Mouse (Mus musculus): ENCODE measurements at regions not wholly inside any gene's neighbourhood (a gene's known extent, or its start where the extent isn't known, plus 50 kb on each side); places are given as distances from the start of the nearest gene placed in this dataset.
"Not testable (repeated sequence)": the region's sequence is repeated elsewhere in the genome, so short reads cannot be mapped to it uniquely, and the experiment has no call there.

DNA sequence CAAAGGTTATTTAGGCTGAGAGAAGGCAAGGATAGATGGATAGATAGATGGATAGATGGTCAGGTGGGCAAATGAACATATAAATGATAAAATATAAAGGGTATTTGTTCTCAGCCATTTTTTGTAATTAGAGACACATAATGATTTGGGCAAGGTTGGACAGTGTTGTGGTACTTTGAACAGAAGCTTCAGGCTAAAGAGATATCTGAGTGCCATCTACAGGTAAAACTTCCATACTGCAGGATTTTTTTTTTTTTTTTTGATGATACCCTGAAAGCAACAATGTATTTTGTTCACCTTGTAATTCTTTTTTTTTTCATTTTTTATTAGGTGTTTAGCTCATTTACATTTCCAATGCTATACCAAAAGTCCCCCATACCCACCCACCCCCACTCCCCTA, 110.1 kb upstream of the Trabd2b start:
- ChIA-PET CTCF (interaction anchor here in 3 of 4 experiments (0.6 to 1.1 kb wide), 3 partner anchors 12 to 848 kb away, joined by 3 to 4 read pairs (median 3); no protein-coding TSS in a partner anchor), POLR2A (no interaction called here)

DNA sequence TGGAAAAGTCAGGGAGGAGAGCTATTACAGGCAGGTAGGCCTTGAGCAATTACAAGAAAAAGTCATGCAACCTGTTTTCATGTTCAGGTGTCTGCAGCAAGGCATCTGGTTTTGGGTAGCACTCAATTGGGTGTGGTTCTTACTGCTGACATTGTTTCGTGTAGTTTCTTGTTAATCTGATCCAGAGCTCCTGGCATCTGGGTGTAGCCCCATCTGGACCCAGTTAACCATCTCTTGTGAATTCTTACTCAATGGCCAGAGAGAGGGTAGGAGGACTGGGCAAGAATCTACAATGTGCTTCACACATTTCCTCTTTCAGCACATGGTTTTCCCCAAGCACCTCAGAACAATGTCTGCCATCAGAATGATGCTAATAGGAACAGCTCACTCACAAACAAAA, 108.0 kb upstream of the Trabd2b start:
- POLR2A ChIA-PET = not testable (repeated sequence)
- CTCF ChIA-PET = interaction anchor here in 1 of 4 experiments (1.3 to 1.6 kb wide), 2 partner anchors 10 to 850 kb away, joined by 4 read pairs; no protein-coding TSS in a partner anchor

DNA sequence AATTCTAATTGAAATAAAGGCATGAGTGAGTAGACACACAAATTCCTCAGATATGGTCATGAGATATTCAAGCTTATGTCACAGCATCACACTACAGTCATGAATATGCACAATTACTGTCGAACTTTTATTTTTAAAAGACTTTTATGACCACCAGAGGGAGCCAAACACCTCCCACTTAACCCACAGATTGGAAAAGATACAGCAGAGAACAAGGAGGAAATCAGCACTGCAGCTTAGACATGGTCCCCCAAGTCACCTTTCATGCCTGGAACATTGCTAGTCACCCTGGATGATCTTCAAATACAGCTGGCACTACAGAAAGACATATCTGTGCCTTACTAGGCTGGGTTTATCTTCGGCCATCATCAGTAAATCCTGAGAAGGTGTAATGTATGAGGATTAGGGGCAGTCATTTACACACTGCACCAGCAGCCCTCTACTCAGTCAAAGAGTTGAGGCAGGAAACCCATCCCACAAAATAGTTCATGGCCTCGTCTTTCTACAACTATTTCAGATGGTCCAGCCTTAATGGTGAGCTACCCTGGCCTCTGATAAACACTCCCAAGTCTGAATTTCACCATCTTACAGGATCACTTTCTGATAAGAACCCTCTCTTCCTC, 106.0 kb upstream of the Trabd2b start:
- POLR2A ChIA-PET = no interaction called here
- CTCF ChIA-PET = interaction anchor here in 3 of 4 experiments (0.6 to 1.4 kb wide), 3 partner anchors 10 to 1461 kb away, joined by 3 to 4 read pairs (median 4); no protein-coding TSS in a partner anchor

DNA sequence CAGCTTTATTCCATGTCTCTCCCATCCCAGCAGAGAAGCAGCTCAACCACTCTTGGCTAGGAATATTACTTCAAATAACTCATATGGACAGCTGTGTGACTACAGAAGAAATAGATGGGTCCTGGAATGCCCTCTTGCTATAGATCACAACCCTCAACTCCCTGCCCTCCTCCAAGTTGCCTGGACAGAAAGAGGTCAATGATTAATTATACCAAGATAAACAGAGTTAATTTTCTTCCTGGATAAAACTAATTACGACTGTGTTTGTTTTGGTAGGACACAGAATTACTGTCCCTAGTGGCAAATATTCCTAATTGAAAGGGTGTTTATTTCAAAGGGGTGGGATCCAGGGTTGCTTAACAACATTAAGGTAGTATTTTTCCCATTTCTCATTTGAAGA, 101.9 kb upstream of the Trabd2b start:
- ChIA-PET CTCF (no interaction called here), POLR2A (no interaction called here)

DNA sequence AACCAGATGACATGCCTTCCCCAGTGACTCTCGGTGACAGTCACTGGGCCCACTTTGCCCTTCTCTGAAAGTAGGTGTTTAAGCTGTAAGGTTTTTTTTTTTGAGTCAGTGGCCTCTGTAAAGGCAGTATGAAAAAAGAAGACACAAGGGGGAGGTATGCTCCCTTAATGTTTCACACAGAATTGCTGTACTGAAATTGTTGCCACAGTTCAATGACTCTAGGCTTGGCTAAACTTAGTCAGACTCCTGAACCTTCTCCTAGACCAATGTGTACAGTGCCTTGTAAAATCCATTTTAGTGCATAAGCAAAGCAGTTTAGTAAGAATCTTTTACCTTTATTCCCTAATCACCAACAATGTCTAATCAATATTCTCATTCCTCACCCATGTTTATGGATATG, 99.0 kb upstream of the Trabd2b start:
- ChIA-PET POLR2A (no interaction called here), CTCF (no interaction called here)

DNA sequence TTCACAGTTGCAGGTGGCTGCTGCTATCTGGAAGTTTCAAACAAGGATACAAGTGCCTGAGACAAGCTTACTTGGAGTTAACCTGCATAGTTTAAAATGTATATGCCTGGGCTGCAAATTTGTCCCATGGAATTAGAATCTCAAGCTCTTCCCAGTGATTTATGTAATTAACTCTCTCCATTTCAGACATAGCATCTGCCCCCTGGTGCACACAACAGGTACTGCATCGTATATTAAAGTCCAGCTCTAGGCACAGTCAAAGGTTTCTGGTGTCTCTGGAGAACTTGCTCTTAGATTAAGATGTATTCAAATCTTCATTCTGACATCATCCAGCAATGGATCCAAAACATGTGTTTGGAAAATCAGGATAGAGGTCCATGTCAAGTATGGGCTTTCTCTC, 98.0 kb upstream of the Trabd2b start:
- CTCF ChIA-PET = interaction anchor here in 3 of 4 experiments (0.5 to 1.3 kb wide), 11 partner anchors 10 to 357 kb away, joined by 3 to 5 read pairs (median 4); no protein-coding TSS in a partner anchor
- POLR2A ChIA-PET = no interaction called here

DNA sequence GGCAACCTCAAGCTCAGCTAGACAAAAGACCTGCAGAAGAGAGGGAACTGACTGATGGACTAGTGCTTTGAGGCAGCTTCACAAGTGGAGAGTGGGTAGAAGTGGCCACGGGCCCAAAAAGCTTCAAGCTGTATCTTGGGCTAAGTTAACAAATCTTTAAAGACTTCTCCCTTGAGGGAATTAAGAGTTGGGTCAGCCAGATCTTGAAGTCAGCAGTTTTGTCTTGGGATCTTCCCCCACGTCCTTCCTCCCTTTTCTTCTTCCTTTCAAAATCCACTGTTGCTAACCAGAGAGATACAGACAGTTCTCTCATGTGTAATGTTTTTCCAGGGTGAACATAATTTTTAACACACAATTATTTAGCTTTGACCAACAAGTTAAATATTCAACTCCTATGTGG, 91.5 kb upstream of the Trabd2b start:
- ChIA-PET POLR2A (no interaction called here), CTCF (no interaction called here)

DNA sequence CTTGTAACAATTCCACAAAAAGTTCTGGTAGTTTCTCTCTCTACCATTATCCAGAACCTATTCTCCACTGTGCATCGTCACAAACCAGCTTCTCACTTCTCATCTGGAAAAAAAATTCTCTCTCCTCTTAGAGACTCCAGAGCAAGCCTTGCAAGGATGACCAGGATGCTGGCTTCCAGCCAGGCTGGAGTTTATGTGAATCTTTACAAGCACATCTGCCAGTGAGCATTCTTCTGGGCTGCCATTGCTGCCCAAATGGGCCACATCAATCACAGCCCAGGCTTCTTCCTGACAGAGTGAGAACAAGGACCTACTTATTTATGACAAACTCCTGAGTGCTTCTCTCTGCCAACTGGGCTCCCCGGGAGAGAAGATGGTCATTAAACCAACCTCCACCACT, 91.0 kb upstream of the Trabd2b start:
- CTCF ChIA-PET = no interaction called here
- POLR2A ChIA-PET = no interaction called here

DNA sequence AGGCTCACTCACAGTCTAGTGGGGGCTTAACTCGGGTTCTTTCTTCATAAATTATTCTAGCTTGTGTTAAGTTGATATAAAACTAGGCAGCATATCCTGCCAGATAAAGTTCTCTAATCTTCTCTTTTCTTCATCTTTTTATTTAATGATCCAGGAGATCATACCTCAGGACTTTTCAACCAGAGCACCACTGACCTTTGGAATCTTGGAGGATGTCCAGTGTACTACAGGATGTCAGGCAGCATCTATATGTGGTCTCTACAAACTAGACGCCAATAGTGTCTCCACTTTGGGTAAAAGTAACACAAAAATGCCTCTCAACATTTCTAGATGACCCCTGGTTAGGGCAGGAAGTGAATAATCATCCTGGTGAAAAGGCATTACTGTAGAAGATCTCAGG, 89.4 kb upstream of the Trabd2b start:
- ChIA-PET CTCF (no interaction called here), POLR2A (no interaction called here)

DNA sequence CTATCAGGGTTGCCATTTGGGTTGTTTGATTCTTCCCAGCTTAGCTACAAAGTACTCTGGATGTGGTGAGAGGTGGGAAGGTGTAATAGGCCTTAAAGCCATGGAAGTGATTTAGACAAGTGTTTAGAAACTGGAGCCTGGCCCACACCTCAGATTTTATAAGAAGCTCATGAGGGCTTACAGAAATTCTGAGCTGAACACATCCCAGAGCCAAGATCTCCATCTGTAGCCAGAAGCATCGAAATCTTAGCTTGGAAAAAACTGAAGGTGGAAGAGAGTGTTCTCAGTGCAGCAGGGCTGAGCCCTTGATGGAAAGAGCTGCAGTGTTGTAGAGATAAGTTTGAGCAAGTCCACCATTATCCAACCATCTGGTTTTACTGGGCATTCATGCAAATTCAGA, 86.4 kb upstream of the Trabd2b start:
- ChIA-PET POLR2A (interaction anchor here in 1 of 4 experiments (0.5 kb wide), 1 partner anchor 9 kb away, joined by 3 read pairs; no protein-coding TSS in a partner anchor), CTCF (interaction anchor here in 3 of 4 experiments (0.7 to 1.2 kb wide), 2 partner anchors 12 to 86 kb away, joined by 3 to 4 read pairs (median 4); no protein-coding TSS in a partner anchor)

DNA sequence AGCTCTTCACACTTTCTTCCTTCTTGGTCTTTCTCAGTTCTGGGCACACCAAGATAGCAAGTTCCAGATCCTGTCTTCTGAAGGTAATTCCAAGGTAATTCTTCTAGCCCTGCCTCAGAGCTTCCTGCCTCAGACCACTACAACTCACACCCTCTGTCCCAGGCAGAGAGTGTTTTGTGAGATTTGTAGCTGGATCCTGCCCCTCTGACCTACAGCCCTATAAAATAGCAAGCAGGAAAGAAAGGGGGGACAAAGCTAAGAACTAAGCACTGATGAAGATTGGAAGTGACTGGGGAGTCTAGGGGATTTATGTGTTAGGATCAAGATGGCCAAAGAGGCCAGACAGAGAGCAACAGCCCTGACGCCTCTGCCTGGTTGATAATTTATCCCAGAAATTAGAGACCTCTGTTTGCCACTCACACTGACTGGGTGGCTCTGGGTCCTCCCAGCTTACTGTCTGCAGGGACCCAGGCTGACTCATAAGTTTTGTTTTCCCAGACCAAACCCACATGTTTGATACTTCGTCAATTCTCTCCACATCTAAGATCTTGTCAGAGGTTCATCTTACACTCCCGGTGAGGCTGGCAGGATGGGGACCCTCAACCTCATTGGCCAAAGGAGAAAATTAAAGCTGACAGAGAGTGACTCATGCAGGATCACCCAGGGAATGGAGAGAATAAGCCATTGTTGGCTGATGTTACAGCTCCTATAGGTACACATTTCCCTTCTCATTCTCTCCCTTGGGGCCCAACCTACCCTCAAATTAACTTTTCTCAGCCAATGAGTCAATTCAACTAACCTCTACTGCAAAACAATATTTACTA, 84.8 kb upstream of the Trabd2b start:
- CTCF ChIA-PET = interaction anchor here in 1 of 4 experiments (1.0 kb wide), 1 partner anchor 316 kb away, joined by 3 read pairs; no protein-coding TSS in a partner anchor

DNA sequence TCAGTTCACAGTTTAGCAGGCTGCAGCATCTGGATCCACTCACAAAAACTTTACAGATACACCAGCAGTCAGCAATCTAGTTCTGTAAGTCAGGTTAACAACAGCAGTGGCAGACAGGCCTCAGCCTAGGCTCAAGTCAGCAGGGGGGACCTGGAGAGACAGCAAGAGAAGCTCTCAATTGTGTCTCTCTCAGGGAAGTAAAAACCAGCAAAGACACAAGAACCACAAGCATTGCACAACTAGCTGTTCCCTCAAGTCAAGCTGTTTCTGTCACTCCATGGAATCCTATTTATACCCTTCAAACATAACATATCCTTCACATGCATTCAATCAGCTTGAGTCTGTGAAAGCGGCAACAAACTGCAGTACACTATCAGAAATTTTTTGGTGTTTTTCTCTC, 76.5 kb upstream of the Trabd2b start:
- ChIA-PET POLR2A (no interaction called here), CTCF (interaction anchor here in 1 of 4 experiments (0.8 kb wide), 1 partner anchor 252 kb away, joined by 6 read pairs; no protein-coding TSS in a partner anchor)

More for the DNA sequence above, 84.8 kb upstream of the Trabd2b start:
- POLR2A ChIA-PET = no interaction called here

DNA sequence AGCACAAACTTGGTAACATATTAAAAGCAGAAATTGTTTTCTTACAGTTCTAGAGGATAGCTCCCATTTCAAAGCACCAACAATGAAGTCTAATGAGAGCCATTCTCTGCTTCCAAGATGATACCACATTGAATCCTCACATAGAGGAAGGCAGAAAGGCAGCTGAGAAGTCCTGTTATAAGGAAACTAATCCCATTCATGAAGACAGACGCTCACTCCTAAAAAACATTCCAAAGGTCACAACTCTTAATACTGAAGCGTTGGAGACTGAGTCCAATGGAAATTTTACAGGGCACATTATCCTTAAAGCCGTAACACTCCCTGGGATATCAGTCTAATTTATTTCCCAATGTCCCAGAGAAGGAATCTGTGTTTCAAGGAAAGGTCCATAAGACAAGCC, 75.4 kb upstream of the Trabd2b start:
- CTCF ChIA-PET = interaction anchor here in 1 of 4 experiments (1.1 kb wide), 1 partner anchor 23 kb away, joined by 5 read pairs; no protein-coding TSS in a partner anchor
- POLR2A ChIA-PET = no interaction called here

DNA sequence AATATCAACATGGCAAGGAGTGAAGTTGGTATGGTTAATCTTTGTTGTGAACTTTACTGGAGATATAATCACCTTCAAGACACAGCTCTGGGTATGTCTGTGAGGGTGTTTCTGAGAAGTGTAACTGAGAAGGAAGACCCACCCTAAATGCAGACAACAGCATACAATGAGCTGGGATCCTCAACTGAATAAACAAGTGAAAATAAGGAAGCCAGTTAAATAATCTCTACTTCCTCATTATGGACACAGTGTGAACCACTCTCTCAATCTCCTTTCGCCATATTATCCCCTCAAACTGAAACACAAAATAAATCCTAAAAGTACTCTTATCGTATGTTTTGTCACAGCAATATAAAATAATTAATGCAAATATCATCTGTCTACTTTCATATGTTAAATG, 71.7 kb upstream of the Trabd2b start:
- CTCF ChIA-PET = no interaction called here

DNA sequence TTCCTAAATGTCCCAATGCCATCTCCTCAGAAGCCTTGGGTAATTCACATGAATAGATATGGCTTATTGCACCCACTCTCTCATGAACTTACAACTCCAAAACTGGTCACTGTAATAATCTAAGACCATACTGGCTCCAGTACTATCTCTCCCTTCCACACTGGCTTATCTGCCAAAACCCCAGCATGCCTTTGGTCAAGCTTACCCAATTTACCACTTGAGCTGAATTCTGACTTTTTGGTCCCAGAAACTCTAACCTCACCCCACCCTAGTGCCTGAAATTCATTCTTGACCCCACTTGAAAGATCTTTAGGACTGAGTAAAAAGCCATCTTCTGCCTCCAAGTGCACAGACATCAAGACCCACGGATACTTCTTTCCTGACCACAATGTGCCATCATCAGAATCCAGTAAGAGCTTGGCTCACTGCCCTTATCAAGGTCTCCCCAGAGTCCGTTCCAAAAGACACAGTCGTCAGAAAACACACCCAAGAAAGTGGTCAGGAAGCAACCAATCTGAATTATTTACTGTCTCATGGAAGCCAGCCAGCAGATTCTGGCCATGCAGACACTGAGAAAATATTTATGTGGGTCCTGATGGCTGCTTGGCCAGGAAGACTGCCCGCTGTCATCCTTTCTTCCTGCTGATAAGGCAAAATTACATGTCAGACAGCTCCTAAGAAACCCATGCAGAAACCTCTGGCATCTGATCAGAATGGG, 70.3 kb upstream of the Trabd2b start:
- ChIA-PET CTCF (no interaction called here), POLR2A (no interaction called here)

More for the DNA sequence above, 71.7 kb upstream of the Trabd2b start:
- POLR2A ChIA-PET = no interaction called here

DNA sequence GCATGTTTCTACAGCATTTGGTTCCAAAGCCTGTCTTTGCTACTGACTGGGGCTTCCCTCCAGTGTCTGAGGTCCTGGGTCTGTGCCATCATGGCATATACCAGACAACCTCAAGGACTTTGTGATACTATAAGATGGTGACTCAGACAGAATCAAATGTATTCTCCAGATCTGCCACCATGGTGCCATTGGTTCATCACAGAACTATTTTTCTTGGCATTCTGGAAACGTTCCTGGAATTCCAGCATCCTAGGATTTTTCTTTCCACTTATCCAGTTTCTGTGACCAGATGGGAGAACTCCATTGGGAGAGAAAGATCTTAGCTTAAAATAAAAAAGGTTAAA, 69.8 kb upstream of the Trabd2b start:
- CTCF ChIA-PET = no interaction called here
- POLR2A ChIA-PET = no interaction called here

DNA sequence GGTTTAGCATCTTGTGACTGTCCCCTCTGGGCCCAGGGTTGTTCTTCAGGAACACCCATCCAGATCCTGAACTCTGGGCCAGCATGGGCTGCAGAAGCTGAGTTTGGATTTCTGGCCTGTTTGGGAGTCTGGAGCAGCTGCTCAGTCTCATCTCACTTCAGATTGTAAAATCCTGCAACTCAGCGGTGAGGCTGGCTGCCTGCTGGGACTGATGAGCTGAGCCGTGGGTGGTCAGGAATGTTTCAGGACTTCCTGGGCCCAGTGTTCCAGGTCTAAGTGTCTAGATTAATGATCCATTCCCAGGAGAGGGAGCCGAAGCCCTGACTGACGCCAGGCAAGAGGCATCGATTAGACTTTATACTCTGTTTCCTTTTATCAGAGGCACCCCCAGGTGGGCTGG, 66.7 kb upstream of the Trabd2b start:
- ChIA-PET CTCF (no interaction called here), POLR2A (no interaction called here)

DNA sequence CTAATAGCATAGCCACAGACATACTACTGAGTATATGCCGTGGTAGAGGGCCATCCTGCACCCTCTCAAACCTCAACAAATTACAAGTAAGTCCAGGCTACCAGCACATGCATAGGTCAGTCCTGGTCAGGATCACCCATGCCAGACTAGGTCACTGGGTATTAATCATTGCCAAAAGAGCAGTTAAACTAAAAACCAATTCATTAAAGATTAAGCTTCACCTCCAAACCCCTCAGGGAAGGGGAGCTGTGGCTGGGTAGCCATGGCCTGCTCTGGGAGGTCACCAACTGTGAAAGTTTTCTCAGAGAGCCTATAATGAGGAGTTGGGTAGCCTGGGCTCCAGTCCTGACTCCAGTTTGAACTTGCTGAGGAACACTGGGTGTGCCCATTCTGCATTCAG, 61.4 kb upstream of the Trabd2b start:
- CTCF ChIA-PET = interaction anchor here in 2 of 4 experiments (0.7 to 1.0 kb wide), 2 partner anchors 61 to 291 kb away, joined by 3 read pairs; no protein-coding TSS in a partner anchor
- POLR2A ChIA-PET = no interaction called here

DNA sequence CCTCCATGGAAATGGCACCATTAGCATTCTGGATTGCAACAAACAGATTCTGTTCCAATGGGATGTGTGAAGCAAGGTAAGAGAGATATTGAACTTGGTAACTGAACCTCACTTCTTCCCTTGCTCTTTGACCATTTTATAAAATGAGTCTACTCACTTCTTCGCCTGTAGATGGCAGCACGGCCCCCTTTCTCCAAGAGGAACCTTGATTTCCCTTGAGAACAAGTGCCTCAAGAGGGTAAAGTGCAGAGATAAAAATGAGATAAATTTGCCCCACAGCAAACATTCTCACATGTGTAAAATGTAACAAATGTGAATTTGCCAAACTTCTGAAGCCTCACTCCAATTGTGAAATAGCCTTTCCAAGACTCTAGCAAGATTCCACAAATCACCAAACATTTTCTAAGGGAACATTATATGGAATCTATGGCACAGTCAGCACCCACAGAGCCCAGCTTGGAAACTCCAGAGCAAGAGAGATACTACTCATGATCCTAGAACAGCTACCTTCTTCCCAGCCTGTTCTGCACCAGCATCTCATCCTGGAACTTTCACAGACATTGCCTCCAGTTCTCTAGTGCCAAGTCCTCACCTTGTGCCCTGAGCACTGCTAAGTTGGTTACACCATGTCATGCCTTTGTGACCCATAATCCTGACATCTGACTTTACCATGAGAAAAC, 60.3 kb upstream of the Trabd2b start:
- ChIA-PET CTCF (interaction anchor here in 1 of 4 experiments (1.0 kb wide), 1 partner anchor 290 kb away, joined by 3 read pairs; no protein-coding TSS in a partner anchor), POLR2A (no interaction called here)

DNA sequence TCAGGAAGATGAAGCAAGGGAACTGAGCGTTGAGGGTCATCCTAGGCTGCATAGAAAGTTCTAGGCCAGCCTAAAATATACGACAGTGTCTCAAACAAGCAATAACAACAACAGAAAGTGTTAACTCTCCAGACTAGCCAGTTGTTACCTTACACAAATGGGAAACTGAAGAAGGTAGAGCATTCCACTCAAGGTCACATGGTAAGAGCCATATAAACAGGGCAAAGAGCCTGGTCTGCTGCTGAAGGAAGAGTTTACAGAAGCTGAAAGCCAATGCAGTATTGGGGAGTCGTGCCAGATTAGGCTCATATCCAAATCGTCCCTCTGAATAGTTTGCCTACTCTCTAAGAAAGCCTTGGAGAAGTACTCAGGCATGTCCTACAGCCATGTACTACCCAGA, 59.6 kb upstream of the Trabd2b start:
- POLR2A ChIA-PET = no interaction called here
- CTCF ChIA-PET = no interaction called here

All from embryonic stem cell, embryonic (primary cell).